Comparison of ENCODE assay signal across 8 mouse cellular contexts in genomic region chr13:81439390-81440025, GRCm38 (mm10).
DNase-seq lines count a peak whose midpoint lies in the region; ATAC-seq and TF ChIP-seq lines count a peak whose summit lies in the region.

No protein-coding gene starts in this region.

- H3K9me3 ChIP-seq in kidney, postnatal 0 days (replicated peaks; ENCODE audit: low read length), result no peaks in the 10 kb centered on the region
- H3K9me3 ChIP-seq in limb, embryonic 15.5 days, result no peaks in the 10 kb centered on the region
- no peaks in the 10 kb centered on the region for H3K9me3 ChIP-seq in neural tube, embryonic 12.5 days

- H3K9ac ChIP-seq in kidney, postnatal 0 days (ENCODE audit: low read depth, low read length), result no peak overlapping the region
- H3K9ac ChIP-seq in limb, embryonic 15.5 days, result no peak overlapping the region
- H3K9ac ChIP-seq in neural tube, embryonic 12.5 days, result no peak overlapping the region

- no peaks in the 10 kb centered on the region for H3K36me3 ChIP-seq in kidney, postnatal 0 days (ENCODE audit: insufficient read depth, low read length)
- H3K36me3 ChIP-seq in limb, embryonic 15.5 days, result no peaks in the 10 kb centered on the region
- H3K36me3 ChIP-seq in neural tube, embryonic 12.5 days, result peaks cover 12% of the 10 kb centered on the region

- no peaks in the 10 kb centered on the region for H3K27me3 ChIP-seq in kidney, postnatal 0 days (ENCODE audit: insufficient read depth, low read length)
- no peaks in the 10 kb centered on the region for H3K27me3 ChIP-seq in limb, embryonic 15.5 days
- H3K27me3 ChIP-seq in neural tube, embryonic 12.5 days (replicated peaks), result no peaks in the 10 kb centered on the region

- ATAC-seq in kidney, postnatal 0 days (replicated peaks; ENCODE audit: low FRiP score, low read depth), result no peak
- no peak for ATAC-seq in limb, embryonic 15.5 days (ENCODE audit: insufficient number of reproducible peaks, low FRiP score, low TSS enrichment, low read depth)
- peak; percentile 44 for ATAC-seq in neural tube, embryonic 12.5 days (ENCODE audit: low FRiP score, low read depth)

- no peaks in the 10 kb centered on the region for H3K4me1 ChIP-seq in kidney, postnatal 0 days (replicated peaks; ENCODE audit: insufficient read depth, low read length)
- no peaks in the 10 kb centered on the region for H3K4me1 ChIP-seq in limb, embryonic 15.5 days
- no peaks in the 10 kb centered on the region for H3K4me1 ChIP-seq in neural tube, embryonic 12.5 days

- 46% methylated on average over 12 of the region's 12 CpGs for WGBS in kidney, postnatal 0 days
- WGBS in limb, embryonic 15.5 days, result 33% methylated on average over 12 of the region's 12 CpGs
- WGBS in neural tube, embryonic 12.5 days, result 50% methylated on average over 12 of the region's 12 CpGs

- peak; percentile 95 for TF ChIP-seq CTCF in kidney, postnatal 0 days (IDR thresholded peaks at IDR 0.05; ENCODE audit: low read depth)

- no peak overlapping the region for H3K4me3 ChIP-seq in kidney, postnatal 0 days (replicated peaks; ENCODE audit: low read depth, low read length)
- no peak overlapping the region for H3K4me3 ChIP-seq in limb, embryonic 15.5 days
- no peak overlapping the region for H3K4me3 ChIP-seq in neural tube, embryonic 12.5 days

- DNase-seq in 416B (ENCODE audit: low read depth), result peak; percentile 64
- DNase-seq in WW6 (ENCODE audit: low read depth, low spot score), result peak; percentile 24
- DNase-seq in cerebellum, postnatal 25 days, result peak; percentile 81 to 90
- peak; percentile 65 for DNase-seq in gastrocnemius, adult 18-20 months (ENCODE audit: low spot score)
- DNase-seq in kidney, postnatal 0 days (ENCODE audit: low spot score), result peak; percentile 80
- DNase-seq in testis, postnatal 14 days (ENCODE audit: low spot score), result peak; percentile 35

- H3K27ac ChIP-seq in kidney, postnatal 0 days, result no peak overlapping the region
- no peak overlapping the region for H3K27ac ChIP-seq in limb, embryonic 15.5 days
- H3K27ac ChIP-seq in neural tube, embryonic 12.5 days, result no peak overlapping the region

- H3K4me2 ChIP-seq in kidney, postnatal 0 days (ENCODE audit: low read length), result no peak overlapping the region
- 0 out of 2 replicates have a peak overlapping the region, but pooled peaks have one; percentile 12 for H3K4me2 ChIP-seq in limb, embryonic 15.5 days
- no peak overlapping the region for H3K4me2 ChIP-seq in neural tube, embryonic 12.5 days (replicated peaks)

Comparison
In these comparisons a context has a peak if more than half of its experiments do, and no peak if none do; other contexts are left out.
1. DNase-seq: peak in every context shown above with its lines; median percentile 86 in cerebellum, postnatal 25 days; 80 in kidney, postnatal 0 days; 65 in gastrocnemius, adult 18-20 months; 64 in 416B; 35 in testis, postnatal 14 days; 24 in WW6.